Mouse (Mus musculus): ENCODE measurements around the gene Aloxe3.
A peak's percentile ranks its signal among the peaks of the same experiment; 100 is the strongest.

- TF ChIP-seq CTCF (IDR thresholded peaks at IDR 0.05; ENCODE audit: control insufficient read depth, insufficient read depth, low read length): no peak
- TF ChIP-seq POLR2A (IDR thresholded peaks at IDR 0.05; ENCODE audit: borderline replicate concordance, control insufficient read depth, low read depth, low read length): peak; percentile 48; the same call in 1 of the 2 replicates
Measured at GRCm38 (mm10) chr11:69098762-69099091, 27.0 kb upstream of the Aloxe3 start.

Measured in bone marrow, adult 2 months (tissue).